Mouse (Mus musculus) cortical plate, adult 2 months (tissue): ENCODE data around the gene Ralgapa1.

ENCODE experiments used
- CTCF ChIP-seq: fragments of 200-500 bp; IDR thresholded peaks from 2 replicates; pipeline ENCODE4 v1.5.1; 2011; ENCODE audit warnings: mild to moderate bottlenecking, control low read depth, low read length; ENCODE audit not compliant: insufficient read depth; ENCODE audit errors: extremely low read depth
- POLR2A ChIP-seq: fragments of 200-500 bp; IDR thresholded peaks from 2 replicates; pipeline ENCODE4 v1.6.1; 2011; ENCODE audit warnings: mild to moderate bottlenecking, low read length, control low read depth; ENCODE audit not compliant: insufficient read depth; ENCODE audit errors: extremely low read depth

- TF ChIP-seq CTCF (no peak), POLR2A (no peak)
Measured at GRCm38 (mm10) chr12:55825537-55825936, 4.6 kb upstream of the Ralgapa1 start.
